Mouse (Mus musculus): ENCODE data around the gene Ostm1. TPM values are rescaled to one million over a fixed set of nuclear protein-coding genes. Genes with fewer than 3 reads are reported as not detected.

The Ostm1 gene
- polyA plus RNA-seq, 1 experiment = 0.34 TPM

DNA sequence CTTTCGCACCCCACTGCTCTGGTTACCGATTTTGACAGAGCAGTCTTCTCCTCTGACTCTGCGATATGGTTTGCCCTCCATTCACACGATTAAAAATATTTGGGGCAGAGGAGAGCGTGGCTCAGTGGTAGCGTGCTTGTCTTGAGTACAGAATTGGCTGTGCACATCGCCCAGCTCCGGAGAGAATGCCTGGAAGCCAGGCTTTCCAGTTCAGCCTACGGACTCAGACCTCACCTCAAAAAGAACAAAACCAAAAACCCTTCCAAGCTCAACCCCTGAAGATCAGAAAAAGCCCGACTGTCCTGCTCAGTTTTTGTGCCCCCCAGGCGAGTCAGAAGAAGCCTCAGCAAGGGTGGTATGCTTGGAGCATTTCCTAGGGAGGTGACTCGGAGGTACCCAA lies 29.5 kb downstream of the Ostm1 start:
- peaks cover 13% of the 10 kb centered on the region for H3K9me3 ChIP-seq (ENCODE audit: control insufficient read depth, low read length)
- no peak overlapping the region for H3K4me3 ChIP-seq (replicated peaks)
- H3K36me3 ChIP-seq (ENCODE audit: control insufficient read depth) = no peaks in the 10 kb centered on the region
- no peaks in the 10 kb centered on the region; the same call in none of the 2 replicates for H3K4me1 ChIP-seq (ENCODE audit: control insufficient read depth)
- TF ChIP-seq GATA1 (IDR thresholded peaks at IDR 0.05; ENCODE audit: low read length) = no peak
- TF ChIP-seq TAL1 (IDR thresholded peaks at IDR 0.05; ENCODE audit: low read length) = no peak
- H3K27me3 ChIP-seq (ENCODE audit: control insufficient read depth) = peaks cover 99% of the 10 kb centered on the region

DNA sequence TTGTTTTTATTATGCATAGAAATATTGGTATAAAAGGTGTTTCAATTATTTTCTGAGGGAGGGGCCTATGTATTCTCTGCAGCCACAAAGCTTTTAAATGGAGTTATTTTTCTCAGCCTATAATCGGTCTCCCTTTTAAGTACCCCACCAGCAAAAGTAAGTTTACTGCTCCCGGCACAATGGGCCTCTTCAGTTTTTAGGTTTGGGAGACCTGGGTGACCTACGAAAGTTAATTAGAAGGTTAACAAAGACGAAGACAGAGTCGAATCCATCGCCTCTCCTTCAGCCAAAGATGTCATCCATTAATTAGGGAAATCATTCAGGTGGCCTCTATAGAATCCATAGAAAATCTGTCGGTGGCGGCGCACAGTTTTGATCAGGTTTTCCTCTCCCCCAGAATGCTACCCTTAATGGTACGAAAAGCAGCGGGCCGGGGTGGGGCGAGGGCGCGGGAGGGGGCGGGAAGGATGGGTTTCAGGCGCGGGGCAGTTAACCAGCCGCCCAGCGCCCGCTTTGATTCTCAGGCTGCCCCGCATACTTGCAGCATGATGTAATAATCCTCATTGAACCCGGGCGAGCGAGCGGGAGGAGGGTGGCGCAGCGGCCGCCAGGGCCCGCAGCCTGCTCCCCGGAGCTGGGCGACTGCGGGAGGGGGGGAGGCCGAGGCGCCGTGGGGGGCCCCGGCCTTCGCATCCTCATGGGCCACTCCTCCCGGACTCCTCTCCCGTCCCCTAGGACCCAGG lies 30.2 kb downstream of the Ostm1 start:
- H3K4me1 ChIP-seq (ENCODE audit: control insufficient read depth) = no peaks in the 10 kb centered on the region; the same call in none of the 2 replicates
- H3K36me3 ChIP-seq (ENCODE audit: control insufficient read depth) = no peaks in the 10 kb centered on the region
- H3K4me3 ChIP-seq (replicated peaks) = no peak overlapping the region
- peaks cover 13% of the 10 kb centered on the region for H3K9me3 ChIP-seq (ENCODE audit: control insufficient read depth, low read length)
- peaks cover 99% of the 10 kb centered on the region for H3K27me3 ChIP-seq (ENCODE audit: control insufficient read depth)
- no peak for TF ChIP-seq GATA1 (IDR thresholded peaks at IDR 0.05; ENCODE audit: low read length)
- no peak for TF ChIP-seq TAL1 (IDR thresholded peaks at IDR 0.05; ENCODE audit: low read length)

DNA sequence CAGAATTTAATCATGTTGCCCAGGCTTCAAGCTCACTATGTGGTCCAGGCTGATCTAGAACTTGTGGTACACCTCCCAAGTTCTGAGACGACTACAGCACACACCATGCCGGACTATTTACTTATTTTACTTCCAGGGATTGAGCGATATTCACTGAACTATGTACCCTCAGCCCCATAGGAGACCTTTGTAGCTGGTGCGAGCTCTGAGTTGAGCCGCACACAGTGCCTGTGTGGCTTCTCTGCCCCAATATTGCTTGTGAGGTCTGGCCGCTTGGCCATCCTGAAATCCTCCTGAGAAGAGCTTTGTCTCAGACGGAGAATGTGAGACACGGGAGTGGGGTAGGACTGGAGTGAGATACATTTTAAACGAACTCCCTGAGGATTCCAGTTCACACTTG lies 31.1 kb downstream of the Ostm1 start:
- peaks cover 13% of the 10 kb centered on the region for H3K9me3 ChIP-seq (ENCODE audit: control insufficient read depth, low read length)
- H3K27me3 ChIP-seq (ENCODE audit: control insufficient read depth) = peaks cover 99% of the 10 kb centered on the region
- H3K4me1 ChIP-seq (ENCODE audit: control insufficient read depth) = no peaks in the 10 kb centered on the region; the same call in none of the 2 replicates
- H3K4me3 ChIP-seq (replicated peaks) = no peak overlapping the region
- TF ChIP-seq GATA1 (IDR thresholded peaks at IDR 0.05; ENCODE audit: low read length) (no peak), TAL1 (IDR thresholded peaks at IDR 0.05; ENCODE audit: low read length) (no peak)
- H3K36me3 ChIP-seq (ENCODE audit: control insufficient read depth) = no peaks in the 10 kb centered on the region

DNA sequence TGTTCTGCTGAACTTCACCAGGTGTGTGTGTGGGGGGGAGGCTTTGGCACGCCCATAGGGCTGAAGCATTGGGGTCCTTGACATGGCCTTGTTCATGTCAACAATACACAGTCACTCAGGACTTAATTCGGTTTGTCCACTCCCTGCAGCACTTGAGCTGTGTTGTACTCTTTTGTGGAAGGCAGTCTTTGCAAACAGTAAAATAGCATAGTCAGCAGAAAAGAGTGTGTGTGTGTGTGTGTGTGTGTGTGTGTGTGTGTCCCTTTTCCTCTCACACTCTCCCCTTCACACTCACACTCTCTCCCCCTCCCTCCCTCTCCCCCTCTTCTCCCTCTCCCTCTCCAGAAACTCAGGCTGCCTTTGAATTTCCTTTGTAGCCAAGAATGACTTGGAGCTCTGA lies 34.7 kb downstream of the Ostm1 start:
- H3K36me3 ChIP-seq (ENCODE audit: control insufficient read depth) = no peaks in the 10 kb centered on the region
- peaks cover 7% of the 10 kb centered on the region for H3K4me1 ChIP-seq (ENCODE audit: control insufficient read depth)
- H3K27me3 ChIP-seq (ENCODE audit: control insufficient read depth) = peaks cover 88% of the 10 kb centered on the region
- no peak for TF ChIP-seq TAL1 (IDR thresholded peaks at IDR 0.05; ENCODE audit: low read length)
- TF ChIP-seq GATA1 (IDR thresholded peaks at IDR 0.05; ENCODE audit: low read length) = no peak
- H3K4me3 ChIP-seq (replicated peaks) = no peak overlapping the region
- H3K9me3 ChIP-seq (ENCODE audit: control insufficient read depth, low read length) = peaks cover 8% of the 10 kb centered on the region

DNA sequence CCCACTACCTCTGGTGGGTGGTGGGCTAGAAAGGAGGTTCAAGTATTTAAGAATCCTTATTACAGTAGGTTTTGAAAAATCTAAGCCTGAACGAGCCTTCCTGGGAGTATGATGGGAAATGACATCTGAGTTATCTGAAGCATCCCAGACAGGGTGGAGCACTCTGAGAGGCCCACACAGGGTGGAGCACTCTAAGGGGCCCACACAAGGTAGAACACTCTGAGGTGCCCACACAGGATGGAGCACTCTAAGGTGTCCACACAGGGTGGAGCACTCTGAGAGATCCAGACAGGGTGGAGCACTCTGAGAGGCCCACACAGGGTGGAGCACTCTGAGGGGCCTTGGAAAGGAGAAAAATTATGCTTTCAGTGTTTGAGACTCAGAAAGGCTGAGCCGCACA lies 42.3 kb downstream of the Ostm1 start:
- H3K27me3 ChIP-seq (ENCODE audit: control insufficient read depth) = peaks cover 83% of the 10 kb centered on the region
- H3K4me3 ChIP-seq (replicated peaks) = no peak overlapping the region
- no peaks in the 10 kb centered on the region for H3K36me3 ChIP-seq (ENCODE audit: control insufficient read depth)
- TF ChIP-seq TAL1 (IDR thresholded peaks at IDR 0.05; ENCODE audit: low read length) (no peak), GATA1 (IDR thresholded peaks at IDR 0.05; ENCODE audit: low read length) (no peak)
- peaks cover 47% of the 10 kb centered on the region for H3K4me1 ChIP-seq (ENCODE audit: control insufficient read depth)
- peaks cover 10% of the 10 kb centered on the region for H3K9me3 ChIP-seq (ENCODE audit: control insufficient read depth, low read length)

DNA sequence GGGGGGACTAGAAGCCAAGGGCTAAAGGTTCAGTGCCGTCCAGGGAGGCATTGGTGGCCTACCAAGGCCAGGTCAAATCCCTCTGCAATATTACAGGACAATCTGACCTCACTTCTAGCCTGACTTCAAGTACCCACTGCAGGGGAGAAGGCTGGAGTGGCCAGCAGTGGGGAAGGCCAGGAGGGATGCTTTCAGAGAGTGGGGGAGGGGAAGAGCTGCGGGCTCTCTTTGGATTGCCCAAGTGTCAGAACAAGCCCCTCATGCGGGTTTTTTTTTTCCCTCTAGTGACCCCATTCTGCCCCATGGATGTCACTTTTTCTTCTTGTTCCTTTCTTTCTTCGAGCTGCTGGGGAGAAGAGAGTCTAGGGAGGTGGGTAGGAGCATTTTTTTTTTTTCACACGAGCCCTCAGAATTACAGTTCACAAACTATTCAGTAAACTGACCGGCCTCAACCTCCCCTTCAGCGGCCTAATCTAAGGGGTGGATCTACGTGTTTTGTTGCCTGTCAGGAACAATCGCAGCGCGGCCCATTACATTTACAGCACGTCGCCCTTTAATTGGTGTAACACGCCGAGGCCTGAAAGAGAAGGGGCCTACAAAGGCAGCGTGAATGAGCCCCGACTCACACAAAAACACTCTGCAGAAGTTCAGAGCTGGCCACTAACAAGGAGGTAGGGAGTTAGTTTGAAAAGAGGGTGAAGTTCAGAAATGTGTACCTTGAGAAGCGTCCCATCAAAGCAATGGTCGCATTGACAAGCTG lies 47.2 kb downstream of the Ostm1 start:
- Histone ChIP-seq H3K9me3 (ENCODE audit: control insufficient read depth, low read length) (peaks cover 23% of the 10 kb centered on the region), H3K4me3 (replicated peaks) (no peak overlapping the region), H3K4me1 (ENCODE audit: control insufficient read depth) (peaks cover 35% of the 10 kb centered on the region), H3K27me3 (ENCODE audit: control insufficient read depth) (peaks cover 99% of the 10 kb centered on the region), H3K36me3 (ENCODE audit: control insufficient read depth) (no peaks in the 10 kb centered on the region)
- TF ChIP-seq GATA1 (IDR thresholded peaks at IDR 0.05; ENCODE audit: low read length) (no peak), TAL1 (IDR thresholded peaks at IDR 0.05; ENCODE audit: low read length) (no peak)

DNA sequence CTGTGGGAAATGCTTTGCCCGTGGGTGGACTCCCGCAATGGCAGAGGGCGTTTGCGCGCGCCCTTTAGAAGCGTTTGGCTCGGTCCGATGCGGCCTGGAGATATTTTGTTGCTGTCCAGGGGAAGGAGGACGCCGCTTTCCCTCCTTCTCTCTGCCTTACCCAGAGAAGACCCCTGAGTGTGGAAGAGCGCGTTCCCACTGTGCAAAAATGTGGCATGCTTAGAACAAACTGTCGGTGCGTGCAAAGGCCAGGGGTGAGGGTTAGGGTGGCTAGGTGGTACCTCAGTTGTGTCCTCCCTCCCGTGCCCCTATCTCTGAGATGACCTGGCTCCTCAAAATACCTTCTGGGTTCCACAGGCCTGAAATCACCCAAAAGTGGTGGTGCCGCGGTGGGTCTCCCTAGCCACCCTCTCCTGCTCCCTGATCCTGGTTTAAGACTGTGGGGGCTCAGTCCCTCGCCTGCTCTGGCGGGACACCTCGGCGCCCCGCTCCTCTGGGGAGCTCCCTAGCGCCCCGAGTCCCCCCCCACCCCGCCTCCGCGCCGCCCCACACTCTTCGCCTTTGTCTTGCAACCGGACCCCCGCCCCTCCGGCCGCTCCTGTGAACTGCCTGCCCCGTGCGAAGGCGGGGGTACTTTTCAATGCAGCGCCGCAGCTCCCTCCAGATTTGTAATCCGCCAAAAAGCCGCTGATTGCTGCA lies 48.3 kb downstream of the Ostm1 start:
- no peaks in the 10 kb centered on the region for H3K36me3 ChIP-seq (ENCODE audit: control insufficient read depth)
- TF ChIP-seq GATA1 (IDR thresholded peaks at IDR 0.05; ENCODE audit: low read length) = no peak
- no peak for TF ChIP-seq TAL1 (IDR thresholded peaks at IDR 0.05; ENCODE audit: low read length)
- H3K4me3 ChIP-seq (replicated peaks) = no peak overlapping the region
- H3K9me3 ChIP-seq (ENCODE audit: control insufficient read depth, low read length) = peaks cover 16% of the 10 kb centered on the region
- peaks cover 100% of the 10 kb centered on the region for H3K27me3 ChIP-seq (ENCODE audit: control insufficient read depth)
- H3K4me1 ChIP-seq (ENCODE audit: control insufficient read depth) = peaks cover 27% of the 10 kb centered on the region

DNA sequence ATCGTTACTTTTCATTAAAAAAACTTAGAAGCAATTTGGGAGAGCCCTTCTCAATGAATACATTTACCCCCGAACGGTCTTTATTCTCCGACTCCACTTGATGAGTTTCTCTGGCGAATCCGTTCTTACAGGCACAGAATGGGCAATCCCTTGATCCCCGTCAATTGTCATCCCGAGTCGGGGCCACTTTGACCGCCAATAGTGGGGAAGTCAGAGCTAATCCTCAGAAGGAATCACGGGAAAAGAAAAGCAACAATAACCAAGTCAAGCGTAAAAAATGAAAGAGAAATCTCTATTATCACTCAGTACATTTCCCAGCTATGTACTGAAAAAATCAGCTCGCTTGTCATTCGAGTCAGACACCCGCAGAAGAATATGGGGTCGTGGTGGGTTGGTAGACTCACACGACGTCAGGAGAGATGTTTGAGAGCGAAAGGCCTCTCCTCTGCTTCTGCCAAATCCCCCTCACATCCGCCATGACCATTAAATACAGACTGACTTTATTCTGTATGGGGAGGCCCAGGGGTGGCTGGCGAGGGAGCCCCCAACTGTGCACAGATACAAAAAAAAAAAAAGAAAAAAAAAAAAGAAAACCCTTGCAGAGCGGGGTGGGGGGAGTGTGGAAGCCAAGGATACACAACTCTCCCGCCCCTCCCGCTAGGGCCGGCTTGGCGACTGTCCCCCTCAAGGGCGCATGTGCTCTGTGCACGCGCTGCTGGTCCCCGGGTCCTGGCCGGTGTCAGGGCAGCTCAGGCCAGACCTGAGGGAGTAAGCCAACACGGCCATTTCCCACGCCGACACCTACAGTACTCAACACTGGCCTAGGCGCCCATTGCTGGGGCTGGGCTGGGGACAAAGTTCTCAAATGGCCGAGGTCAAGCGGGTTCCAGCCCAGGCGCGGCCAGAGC lies 49.1 kb downstream of the Ostm1 start:
- peaks cover 22% of the 10 kb centered on the region for H3K4me1 ChIP-seq (ENCODE audit: control insufficient read depth)
- H3K9me3 ChIP-seq (ENCODE audit: control insufficient read depth, low read length) = peaks cover 18% of the 10 kb centered on the region
- H3K36me3 ChIP-seq (ENCODE audit: control insufficient read depth) = no peaks in the 10 kb centered on the region
- H3K27me3 ChIP-seq (ENCODE audit: control insufficient read depth) = peaks cover 100% of the 10 kb centered on the region
- TF ChIP-seq GATA1 (IDR thresholded peaks at IDR 0.05; ENCODE audit: low read length) (no peak), TAL1 (IDR thresholded peaks at IDR 0.05; ENCODE audit: low read length) (no peak)
- H3K4me3 ChIP-seq (replicated peaks) = peak overlapping the region; percentile 37
